Mouse (Mus musculus): ENCODE measurements around the gene Mapk11.
A peak's percentile ranks its signal among the peaks of the same experiment; 100 is the strongest.

Gene Mapk11

DNA sequence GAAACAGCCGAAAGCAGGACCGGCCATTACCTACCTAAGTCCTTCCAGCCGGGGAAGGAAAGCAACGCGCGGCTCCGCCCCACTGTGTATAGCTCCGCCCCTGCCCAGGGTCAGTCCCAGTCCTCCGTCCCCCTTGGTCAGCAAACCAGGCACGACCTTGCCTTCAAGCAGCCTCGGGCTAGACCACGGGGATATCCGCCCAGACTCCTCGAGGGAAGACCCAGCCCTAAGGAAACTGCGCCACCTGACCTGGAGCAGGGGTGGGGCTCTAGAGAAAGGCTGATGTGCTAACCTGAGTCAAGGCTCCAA lies 24.4 kb upstream of the Mapk11 start:
- no peak for DNase-seq (ENCODE audit: low read depth, low spot score)

DNA sequence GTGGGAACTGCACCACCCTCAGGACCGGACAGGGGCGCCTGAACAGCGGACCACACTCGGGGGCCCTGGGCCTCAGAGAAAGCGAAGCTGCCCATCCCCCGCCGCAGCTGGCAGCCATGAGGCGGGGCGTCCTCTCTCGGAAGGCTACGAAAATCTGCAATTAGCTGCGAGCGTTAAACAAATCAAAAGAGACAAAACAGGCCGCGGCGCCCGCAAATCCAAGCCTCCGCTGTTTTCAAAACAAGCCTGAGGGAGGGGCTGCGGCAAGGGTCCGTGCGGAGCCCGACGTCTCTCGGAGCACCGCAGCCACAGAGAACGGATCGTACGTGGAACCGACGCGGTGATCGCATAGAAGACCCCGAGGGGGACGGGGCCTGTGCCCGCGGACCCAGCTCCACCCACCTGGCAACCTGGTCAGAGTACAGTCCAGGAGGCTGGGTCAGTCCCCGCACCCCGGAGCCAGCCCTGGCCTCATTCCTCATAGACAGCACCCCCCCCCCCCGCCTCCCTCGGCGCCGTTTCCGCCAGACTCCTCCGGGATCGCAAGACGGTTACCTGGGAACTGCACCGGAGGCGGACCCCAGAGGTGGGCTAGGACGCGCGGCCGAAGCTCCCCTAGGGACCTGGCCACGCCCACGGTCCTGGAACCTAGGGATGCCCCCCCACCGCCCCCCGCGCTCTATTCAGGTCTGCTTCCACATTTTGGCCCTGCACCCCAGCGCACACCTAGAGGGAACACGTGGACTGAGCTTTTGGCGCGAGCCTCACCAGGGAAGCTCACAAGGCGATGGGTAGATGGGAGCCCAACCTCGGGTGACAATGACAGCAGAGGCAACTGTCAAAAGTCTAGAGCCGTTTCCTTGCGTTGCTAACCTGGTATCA lies 23.8 kb upstream of the Mapk11 start:
- peak; percentile 40 for DNase-seq (ENCODE audit: low read depth, low spot score)

DNA sequence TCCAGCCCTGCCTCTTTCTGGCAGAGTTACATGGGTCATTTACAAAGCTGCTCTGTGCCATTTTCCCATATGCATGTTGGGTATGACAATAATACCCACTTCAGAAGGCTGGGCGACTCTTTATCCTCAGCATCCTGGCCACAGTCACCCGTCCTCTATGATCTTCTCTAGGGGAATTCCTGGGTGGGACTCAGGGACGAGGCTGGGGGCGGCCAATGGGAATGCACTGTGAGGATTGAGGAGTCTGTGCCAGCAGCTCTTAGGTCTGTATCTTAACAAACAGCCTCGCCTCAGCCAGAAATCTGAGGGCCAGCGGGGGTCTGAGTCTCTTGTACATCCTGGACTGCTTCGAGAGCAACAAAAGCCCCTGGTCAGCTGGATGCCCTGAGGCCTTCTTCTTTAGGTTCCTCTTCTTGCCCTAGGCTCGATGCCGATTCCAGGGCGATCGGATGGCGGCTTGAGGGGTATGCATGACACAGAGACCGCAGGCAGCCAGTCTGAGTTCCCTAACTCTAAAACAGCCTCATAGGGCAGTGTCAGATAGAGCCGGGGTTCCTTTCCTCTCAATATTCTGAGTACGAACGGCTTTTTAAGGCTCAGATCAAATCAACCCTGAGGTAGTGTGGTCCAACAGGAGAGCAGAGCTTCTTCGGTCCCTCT lies 23.0 kb upstream of the Mapk11 start:
- no peak for DNase-seq (ENCODE audit: low read depth, low spot score)

DNA sequence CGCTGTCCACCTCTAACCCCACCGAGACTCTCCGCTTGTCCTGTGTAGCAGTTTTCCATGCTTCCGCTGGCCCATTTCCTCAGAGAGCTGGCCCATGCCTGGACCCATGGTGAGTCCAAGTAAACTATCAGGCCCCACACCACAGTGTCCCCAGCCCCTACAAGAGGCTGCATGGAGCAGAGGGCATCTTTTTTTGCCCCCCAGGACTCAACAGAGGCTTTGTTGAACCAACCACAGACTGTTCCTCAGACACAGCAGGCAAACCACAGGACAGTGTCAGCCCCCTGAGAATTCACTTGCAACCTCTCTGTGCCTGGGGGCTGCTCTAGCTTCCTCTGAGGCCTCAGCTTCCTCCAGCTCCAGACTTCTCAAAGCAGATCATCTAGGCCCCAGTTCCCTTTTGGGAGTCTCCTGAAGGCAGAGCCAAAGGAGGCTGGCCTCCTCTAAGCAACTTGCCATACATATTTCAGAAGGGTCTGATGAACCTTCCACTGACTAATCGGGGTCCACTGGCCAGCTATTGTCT lies 22.2 kb upstream of the Mapk11 start:
- DNase-seq (ENCODE audit: low read depth, low spot score) = no peak

DNA sequence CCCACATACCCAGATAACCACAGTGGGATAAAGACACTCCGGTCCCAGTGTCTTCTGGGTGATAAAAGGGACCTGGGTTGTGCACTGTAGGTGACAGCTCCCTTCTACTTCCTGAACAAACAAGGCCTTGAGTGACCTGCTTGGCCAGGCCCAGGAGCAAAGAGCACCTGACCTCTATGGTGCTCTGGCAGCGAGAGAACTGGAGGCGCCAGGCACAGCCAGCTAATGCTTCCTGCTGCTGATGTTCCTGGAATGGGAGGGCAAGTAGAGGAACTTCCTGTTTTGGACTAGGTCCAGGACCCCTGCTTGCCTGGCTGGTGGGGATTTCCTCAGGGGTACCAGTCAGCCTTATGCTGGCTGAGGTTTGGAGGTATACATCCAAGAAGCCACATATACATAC lies 20.7 kb upstream of the Mapk11 start:
- DNase-seq (ENCODE audit: low read depth, low spot score) = no peak

DNA sequence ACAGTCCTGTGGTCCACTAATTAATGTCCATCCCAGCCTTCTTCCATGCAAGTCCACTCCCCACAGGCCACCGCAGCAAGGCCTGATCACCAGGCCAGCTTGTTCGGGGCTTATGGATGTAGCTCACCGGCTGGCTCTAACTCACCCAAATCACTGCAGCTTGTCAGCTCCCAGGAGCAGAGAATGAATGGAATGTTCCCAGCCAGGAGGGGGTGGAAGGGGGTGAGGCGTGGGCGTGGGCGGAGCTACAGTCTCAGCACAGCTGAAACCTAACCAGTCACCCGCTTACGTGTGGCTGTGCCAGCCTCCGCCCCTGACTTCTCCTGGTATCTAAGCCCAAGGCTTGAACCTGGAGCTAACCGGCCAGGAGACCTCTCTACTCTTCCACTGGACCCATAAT lies 20.0 kb upstream of the Mapk11 start:
- no peak for DNase-seq (ENCODE audit: low read depth, low spot score)

DNA sequence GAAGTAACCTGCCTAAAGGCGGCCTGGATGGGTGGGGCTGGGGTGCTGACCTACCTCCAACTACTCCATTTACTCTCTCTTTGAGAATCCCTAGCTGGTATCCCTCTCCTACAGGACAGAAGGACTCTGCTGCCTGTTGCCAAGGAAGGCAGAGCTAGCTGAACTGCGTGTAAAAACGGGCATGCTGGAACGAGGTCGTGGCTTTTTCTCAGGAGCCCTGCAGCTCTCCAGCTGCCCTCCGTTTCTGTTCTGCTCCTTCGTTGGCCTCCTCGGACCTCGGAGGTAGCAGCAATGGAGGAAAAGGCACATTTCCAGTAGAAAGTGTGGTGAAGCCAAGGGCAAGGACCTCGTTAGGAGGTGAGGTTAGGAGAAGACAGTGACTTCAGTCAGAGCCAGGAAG lies 19.5 kb upstream of the Mapk11 start:
- DNase-seq (ENCODE audit: low read depth, low spot score) = no peak

DNA sequence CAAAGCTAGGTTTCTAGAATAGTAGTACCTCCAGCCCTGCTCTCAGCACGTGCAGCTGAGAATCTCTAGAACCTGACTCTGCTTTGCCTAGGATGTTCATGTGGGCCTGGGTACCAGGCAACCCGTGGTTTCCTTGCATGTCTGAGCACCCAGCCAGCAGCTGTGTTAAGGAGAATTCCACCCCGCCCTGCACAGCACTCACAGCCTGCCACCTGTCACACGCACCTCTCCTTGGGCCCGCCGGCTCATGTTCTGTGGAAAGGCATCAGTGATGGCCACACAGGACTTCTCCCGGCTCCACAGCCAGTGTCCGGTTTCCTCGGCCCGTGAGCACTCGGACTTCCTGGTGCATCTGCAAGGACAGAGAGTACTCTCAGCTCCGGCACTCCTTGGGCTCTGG lies 16.1 kb upstream of the Mapk11 start:
- no peak for DNase-seq (ENCODE audit: low read depth, low spot score)

DNA sequence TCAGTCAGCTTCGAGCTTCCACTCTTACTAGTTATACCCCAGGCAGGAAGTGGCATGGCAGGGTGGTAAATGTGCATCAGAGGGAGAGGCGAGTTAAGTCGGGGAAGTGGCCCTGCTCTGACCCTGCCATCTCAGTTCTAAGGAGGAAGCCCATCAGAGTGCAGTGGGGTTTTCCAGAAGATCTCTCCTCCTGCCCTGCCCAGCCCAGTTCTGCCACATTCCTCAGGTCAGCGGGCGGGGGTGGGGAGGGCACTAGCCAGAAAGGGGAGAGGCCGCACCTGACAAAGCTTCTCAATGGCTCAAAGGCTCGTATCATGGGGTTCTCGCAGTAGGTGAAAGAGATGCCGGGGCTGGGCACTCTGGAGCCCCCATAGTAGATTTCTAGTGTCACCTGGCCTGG lies 12.0 kb upstream of the Mapk11 start:
- DNase-seq (ENCODE audit: low read depth, low spot score) = no peak

DNA sequence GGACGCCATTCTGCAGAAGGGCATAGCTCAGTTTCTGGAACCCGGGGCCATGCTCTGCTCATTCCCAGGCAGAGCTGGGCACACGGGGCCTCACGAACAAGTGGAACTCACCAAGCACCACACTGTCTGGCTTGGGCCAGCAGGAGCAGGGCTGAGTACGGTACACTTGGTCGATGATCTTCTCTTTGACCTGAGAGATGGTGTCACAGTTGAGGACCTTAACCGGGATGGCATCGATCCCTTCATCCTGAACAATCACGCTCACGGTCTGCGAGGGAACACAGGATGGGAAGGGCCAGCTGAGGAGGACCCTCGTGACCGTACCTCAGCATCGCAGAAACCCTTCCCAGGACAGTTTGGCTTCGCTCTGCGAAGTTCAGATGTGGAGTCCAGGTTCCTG lies 9.1 kb upstream of the Mapk11 start:
- no peak for DNase-seq (ENCODE audit: low read depth, low spot score)

DNA sequence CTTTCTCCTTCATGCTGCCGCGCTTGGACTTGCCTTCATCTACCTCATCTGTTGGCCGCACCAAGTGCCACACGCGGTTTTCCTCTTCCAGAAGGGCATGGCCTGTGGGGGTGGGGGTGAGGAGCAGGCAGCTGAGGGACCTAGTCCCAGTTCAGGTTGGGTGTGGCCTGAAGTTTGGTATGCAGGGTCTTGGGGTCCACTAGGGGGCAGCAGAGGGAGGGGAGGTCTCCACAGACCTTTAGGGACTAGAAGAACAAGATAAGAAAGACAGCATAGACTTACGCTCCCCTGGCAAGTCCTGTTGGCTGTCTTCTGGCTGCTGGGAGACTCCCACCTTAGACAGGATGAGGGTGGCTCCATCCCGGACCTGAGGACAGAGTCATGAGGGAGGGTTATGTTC lies 8.5 kb upstream of the Mapk11 start:
- peak; percentile 81 for DNase-seq (ENCODE audit: low read depth, low spot score)

DNA sequence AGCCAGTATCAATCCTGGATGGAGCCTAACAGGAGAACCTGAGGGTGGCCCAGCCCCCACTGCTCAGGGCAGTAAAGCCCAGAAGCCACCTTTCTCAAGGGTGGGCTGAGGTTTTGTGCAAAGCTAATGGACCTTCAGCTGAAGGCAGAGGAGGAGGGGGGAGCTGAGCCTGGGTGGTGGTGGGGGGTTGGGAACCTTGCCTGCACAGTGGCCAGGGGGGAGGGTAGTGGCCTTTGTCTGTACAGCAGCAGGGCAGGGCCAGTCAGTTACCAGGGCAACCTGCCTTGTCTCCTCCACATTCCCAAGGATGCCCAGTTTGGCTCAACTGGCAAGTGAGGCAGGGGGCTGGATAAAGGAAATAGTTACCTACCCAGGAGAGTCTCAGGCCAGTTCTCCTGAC lies 2.9 kb upstream of the Mapk11 start:
- DNase-seq (ENCODE audit: low read depth, low spot score) = no peak

DNA sequence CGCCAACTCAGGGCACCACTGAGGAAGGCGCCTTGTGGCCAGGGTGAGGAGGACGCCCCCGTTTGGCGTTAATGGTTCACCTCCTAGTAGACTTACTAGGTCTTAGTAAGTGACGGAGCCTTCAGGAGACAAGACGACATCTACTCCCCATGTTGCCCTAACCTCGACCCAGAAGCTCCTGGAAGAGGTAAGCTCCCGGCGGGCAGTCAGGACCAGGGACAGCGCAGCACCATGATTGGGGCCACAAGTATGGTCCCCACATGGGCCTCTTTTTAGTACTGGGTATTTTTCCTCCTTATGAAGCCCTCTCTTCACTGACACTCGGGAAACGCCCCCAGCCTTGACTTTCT lies 588 bp upstream of the Mapk11 start:
- DNase-seq (ENCODE audit: low read depth, low spot score) = no peak

DNA sequence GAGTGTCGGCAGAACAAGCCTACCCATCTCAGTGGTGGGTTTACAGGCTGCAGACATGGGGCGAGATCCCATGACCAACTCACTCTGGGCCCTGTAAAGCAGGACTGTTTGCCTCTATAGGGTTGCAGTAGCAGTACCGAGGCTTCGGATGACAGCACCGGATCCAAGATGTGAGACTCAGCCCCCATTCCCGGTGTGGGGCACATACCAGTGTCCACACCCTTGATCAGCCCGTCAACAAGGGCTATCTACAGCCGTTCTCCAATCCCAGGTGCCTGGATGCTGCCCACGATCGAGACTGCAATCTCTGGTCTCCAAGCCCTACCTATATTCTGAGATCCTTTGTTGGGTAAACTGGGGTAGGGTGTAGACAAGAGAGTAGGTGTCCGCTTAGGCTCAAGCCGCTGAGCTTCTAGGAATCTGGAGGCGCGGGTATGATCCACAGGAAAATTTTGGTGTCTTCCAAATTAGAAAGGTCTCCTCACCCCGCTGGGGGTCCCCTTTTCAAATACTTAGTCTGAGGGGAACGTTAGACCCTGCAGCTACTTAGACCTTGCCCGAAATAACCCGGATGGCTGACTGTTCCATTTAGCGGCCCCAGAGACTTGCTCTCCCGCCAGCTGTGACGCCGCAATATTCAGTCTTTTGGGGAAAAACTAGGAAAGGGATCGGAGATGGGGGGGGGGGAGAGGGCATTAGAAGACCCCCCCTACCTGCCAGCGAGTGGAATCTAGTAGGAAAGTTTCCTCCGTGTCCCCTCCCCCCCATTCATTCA lies 745 bp downstream of the Mapk11 start:
- peak; percentile 19 for DNase-seq (ENCODE audit: low read depth, low spot score)

DNA sequence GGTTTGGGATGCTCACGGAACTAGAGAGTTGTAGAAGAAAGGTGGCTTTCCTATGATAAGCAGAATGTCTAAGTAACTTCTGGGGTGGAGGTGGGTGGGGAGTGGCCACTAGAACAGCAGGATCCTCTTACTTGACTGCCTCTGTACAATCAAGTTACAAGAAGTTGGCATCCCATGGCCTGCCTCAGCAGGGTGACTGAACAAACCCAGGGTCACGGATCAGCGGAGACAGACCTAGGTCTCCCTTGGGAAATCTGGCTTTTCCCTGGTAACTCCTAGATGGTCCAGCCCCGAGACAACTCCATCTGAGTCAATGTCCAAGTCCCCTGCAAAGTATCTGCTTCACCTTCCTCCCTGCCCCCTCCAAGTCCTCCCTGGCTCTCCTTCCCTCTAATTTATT lies 1.5 kb downstream of the Mapk11 start:
- peak; percentile 36 for DNase-seq (ENCODE audit: low read depth, low spot score)

DNA sequence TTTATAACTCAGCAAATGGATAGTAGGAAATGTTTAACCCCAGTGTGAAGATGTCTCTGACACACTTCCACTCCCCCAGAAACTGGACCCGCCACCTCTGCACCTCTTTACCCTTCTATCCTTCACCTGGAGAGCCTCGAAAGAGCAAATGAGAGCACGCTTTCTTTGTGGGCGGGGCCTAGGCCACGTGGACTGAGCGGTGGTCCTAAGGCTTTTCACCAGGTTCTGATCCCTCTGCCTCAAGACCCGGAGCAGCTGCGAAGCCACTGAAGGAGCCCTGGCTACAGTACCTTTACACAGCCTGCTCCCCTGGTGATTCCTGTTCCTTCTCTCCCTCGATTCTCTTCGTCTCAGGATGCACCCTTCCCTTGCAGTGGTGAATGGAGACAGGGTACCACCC lies 2.0 kb downstream of the Mapk11 start:
- no peak for DNase-seq (ENCODE audit: low read depth, low spot score)

DNA sequence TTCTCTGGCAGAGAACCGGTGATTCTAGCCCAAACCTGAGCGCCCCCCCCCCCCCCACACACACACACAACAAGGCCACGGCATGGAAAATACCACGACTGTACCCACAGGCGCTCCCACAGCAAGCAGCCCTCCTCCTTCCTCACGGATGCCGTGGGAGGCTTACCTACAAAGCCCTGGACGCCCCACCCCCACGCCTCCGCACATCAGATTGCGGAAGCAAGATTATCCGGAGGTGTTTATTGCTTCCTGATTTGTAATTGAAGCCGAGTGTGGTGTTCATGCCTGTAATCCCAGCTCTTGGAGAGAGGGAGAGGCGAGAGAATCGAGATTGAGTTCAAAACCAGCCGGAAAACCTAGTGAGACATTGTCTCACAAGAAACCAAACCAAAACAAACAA lies 2.4 kb downstream of the Mapk11 start:
- peak; percentile 91 for DNase-seq (ENCODE audit: low read depth, low spot score)

DNA sequence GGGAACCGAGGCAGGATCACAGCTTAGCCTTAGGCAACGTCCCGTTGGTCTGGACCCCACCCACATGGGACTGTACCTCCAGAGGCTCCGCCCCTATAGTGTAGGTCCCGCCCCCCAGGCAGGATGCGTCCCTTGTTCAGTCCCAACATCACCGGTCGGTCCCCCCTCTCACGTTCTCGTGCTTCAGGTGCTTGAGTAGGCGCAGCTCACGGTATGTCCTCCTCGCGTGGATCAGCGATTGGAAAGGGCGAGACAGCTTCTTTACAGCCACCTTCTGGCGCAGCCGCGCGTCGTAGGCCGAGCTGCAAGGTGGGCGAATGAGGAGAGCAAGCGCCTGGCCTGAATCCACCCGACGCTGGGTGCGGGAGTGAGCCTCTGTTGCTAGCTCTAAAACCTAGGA lies 2.9 kb downstream of the Mapk11 start:
- peak; percentile 79 for DNase-seq (ENCODE audit: low read depth, low spot score)

DNA sequence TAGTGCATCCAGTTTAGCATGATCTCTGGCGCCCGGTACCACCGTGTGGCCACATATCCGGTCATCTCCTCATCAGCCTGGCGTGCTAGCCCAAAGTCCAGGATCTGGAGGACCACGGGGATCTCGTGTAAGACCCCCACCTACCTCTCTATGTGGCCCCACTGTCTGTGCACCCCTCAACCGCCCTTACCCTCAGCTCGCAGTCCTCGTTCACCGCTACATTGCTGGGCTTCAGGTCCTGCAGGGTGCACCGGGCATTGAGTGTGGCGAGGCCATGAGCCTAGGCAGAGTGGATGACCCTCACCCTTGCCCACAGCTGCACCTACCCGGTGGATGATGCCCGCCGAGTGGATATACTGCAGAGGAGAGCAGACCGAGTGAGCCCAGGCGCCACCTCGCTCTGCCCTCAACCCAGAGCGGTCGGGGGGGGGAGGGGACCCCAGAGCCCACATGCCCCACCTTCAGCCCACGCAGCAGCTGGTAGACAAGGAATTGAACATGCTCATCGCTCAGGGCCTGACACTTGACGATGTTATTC lies 3.5 kb downstream of the Mapk11 start:
- DNase-seq (ENCODE audit: low read depth, low spot score) = peak; percentile 18

DNA sequence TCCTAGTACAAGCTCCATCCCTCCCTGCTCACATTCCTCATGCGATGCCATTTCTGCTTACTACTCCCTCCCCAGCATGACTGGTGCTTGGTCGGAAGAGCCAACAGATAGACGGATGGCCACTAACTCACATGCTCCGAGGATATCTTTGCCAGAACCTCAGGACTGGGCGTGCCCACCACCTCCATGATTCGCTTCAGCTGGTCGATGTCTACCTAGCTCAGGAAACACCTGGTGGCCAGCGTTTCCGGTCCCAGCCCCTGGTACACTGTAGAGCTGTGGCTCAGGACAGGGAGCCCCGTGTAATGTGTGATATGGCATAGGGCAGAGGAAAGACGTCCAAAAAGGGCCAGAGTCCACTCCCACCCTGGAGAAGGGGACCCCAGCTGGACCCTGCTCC lies 4.5 kb downstream of the Mapk11 start:
- no peak for DNase-seq (ENCODE audit: low read depth, low spot score)

DNA sequence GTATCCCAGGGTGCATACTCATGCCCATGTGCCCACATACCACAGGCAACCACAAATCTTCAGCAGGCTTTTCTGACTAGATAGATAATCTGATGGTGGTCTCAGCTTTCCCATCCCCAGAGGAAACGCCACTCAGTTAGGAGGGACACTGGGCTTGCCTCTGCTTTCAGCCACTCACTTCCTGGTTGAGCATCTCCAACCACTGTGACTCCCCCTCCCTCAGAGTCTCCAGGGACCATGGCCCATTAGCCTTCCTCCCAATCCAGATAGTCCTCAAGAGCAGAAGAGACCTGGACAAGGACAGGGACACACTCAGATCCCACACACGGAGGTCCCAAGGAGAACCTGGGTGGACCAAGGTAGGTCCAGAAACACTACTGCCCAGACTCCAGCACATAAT lies 6.3 kb downstream of the Mapk11 start:
- no peak for DNase-seq (ENCODE audit: low read depth, low spot score)

DNA sequence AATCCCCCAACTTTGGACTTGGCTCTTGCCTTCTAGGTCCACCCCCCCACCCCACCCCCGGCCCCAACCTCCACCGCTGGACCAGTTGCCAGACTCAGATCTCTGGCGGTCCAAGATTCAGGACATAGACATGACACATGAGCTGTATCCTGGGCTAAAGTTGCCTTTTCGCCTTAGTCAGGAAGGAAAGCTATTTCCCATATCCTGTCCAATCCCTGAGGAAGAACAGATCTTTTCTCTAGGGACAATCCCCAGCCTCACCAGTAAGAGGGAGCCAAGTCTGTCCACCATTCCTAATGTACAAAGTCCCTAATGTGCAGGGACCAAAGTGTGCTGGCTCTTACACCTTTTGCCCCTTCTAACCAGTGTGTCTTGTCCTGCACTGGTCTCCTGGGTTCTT lies 7.5 kb downstream of the Mapk11 start:
- DNase-seq (ENCODE audit: low read depth, low spot score) = no peak
